7 mouse cellular contexts compared by ENCODE assay signal in the genomic region with DNA sequence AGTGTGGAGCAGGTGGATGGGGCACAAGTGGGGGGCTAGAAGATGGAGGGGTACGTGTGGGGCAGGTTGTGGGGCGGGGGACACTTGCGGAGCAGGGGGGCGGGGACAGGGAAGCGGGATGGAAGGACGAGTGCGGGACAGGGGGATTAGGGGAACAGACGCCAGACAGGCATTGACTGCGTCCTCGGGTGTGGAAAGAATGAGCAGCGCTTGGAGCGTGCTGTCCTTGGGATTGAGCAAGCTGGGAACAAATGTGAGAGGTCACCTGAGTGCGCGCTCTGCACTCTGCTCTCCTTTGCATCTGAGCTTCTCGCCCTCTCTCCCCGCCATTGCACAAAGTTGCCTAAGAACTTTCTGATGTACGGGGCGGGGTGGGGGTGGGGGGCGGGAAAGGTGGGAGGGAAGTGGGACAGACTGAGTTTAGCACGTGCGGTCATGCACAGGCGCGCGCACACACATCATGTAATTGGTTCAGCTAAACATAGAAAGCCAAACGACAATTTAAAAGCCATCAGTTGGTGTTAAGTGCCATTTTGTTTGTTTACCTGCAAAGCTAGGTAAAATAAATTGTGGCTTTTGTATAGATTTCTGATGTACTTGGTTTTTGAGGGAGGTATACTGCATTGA. TPM values are rescaled to one million over a fixed set of nuclear protein-coding genes. Genes with fewer than 3 reads are reported as not detected.
A peak's percentile ranks its signal among the peaks of the same experiment; 100 is the strongest.
DNase-seq lines count a peak whose midpoint lies in the region; ATAC-seq and TF ChIP-seq lines count a peak whose summit lies in the region.

No protein-coding gene starts in this region.

- CTCF ChIA-PET in Patski (lab: Charles Lee) = interaction anchor here (0.8 to 1.3 kb wide), 5 partner anchors 10 to 46 kb away, joined by 3 read pairs; no protein-coding TSS in a partner anchor

- no peaks in the 10 kb centered on the region for H3K9me3 ChIP-seq in embryonic facial prominence, embryonic 14.5 days (ENCODE audit: control insufficient read depth, low read length)
- H3K9me3 ChIP-seq in limb, embryonic 11.5 days (ENCODE audit: control insufficient read depth, low read length) = no peaks in the 10 kb centered on the region
- no peaks in the 10 kb centered on the region for H3K9me3 ChIP-seq in midbrain, embryonic 10.5 days (replicated peaks)

- H3K4me2 ChIP-seq in embryonic facial prominence, embryonic 14.5 days (ENCODE audit: low read depth, low read length) = peak overlapping the region; percentile 96
- H3K4me2 ChIP-seq in limb, embryonic 11.5 days (ENCODE audit: low read depth, severe bottlenecking) = peak overlapping the region; percentile 88

- peak overlapping the region; percentile 78 for H3K9ac ChIP-seq in embryonic facial prominence, embryonic 14.5 days (ENCODE audit: low read depth, low read length)
- peak overlapping the region; percentile 68 for H3K9ac ChIP-seq in limb, embryonic 11.5 days (ENCODE audit: low read length)

- H3K27ac ChIP-seq in embryonic facial prominence, embryonic 14.5 days (replicated peaks; ENCODE audit: low read depth, low read length) = no peak overlapping the region
- H3K27ac ChIP-seq in limb, embryonic 11.5 days (replicated peaks; ENCODE audit: low read depth, low read length) = no peak overlapping the region
- H3K27ac ChIP-seq in midbrain, embryonic 10.5 days (replicated peaks) = peak overlapping the region; percentile 93

- ATAC-seq in CD4-positive, CD25-positive, alpha-beta regulatory T cell, adult 4 months = peak; percentile 18
- ATAC-seq in Patski = peak; percentile 17
- ATAC-seq in embryonic facial prominence, embryonic 14.5 days (ENCODE audit: low read depth) = peak; percentile 27
- ATAC-seq in limb, embryonic 11.5 days (ENCODE audit: insufficient number of reproducible peaks, low FRiP score, low TSS enrichment, low read depth) = peak; percentile 38

- in situ Hi-C loops in Patski (cut with MboI; ENCODE audit: low pct_unique_long_range_greater_than_20kb) = no loop called here

- H3K4me3 ChIP-seq in embryonic facial prominence, embryonic 14.5 days (ENCODE audit: low read depth, low read length) = peak overlapping the region; percentile 72
- H3K4me3 ChIP-seq in limb, embryonic 11.5 days (ENCODE audit: low read depth, low read length) = peak overlapping the region; percentile 71
- H3K4me3 ChIP-seq in midbrain, embryonic 10.5 days = peak overlapping the region; percentile 81

- WGBS in embryonic facial prominence, embryonic 14.5 days = 1% methylated on average over 20 of the region's 25 CpGs
- under 1% methylated on average over 24 of the region's 25 CpGs for WGBS in limb, embryonic 11.5 days
- under 1% methylated on average over 25 of the region's 25 CpGs for WGBS in midbrain, embryonic 10.5 days

- POLR2A ChIA-PET in Patski (lab: Charles Lee) = interaction anchor here (1.0 kb wide), 2 partner anchors 15 to 23 kb away, joined by 3 to 6 read pairs; no protein-coding TSS in a partner anchor

- no peak for TF ChIP-seq CTCF in Patski (IDR thresholded peaks at IDR 0.05)

- H3K4me1 ChIP-seq in embryonic facial prominence, embryonic 14.5 days (ENCODE audit: control insufficient read depth, insufficient read depth, low read length) = peaks cover 4% of the 10 kb centered on the region; the same call in 1 of the 2 replicates
- H3K4me1 ChIP-seq in limb, embryonic 11.5 days (ENCODE audit: control insufficient read depth, insufficient read depth, low read length) = no peaks in the 10 kb centered on the region
- peaks cover 16% of the 10 kb centered on the region for H3K4me1 ChIP-seq in midbrain, embryonic 10.5 days

- no peak for DNase-seq in Patski (ENCODE audit: low read depth, low spot score)
- DNase-seq in embryonic facial prominence, embryonic 14.5 days (ENCODE audit: low spot score) = peak; percentile 51
- DNase-seq in heart, postnatal 4 days = peak; percentile 37
- DNase-seq in limb, embryonic 11.5 days (ENCODE audit: low spot score) = peak; percentile 61
- peak; percentile 58 for DNase-seq in midbrain, embryonic 10.5 days (ENCODE audit: low spot score)
- DNase-seq in thymus, postnatal 25 days = peak; percentile 26

- H3K27me3 ChIP-seq in Patski = no peaks in the 10 kb centered on the region
- H3K27me3 ChIP-seq in embryonic facial prominence, embryonic 14.5 days (replicated peaks; ENCODE audit: control insufficient read depth, insufficient read depth, low read length) = peaks cover 5% of the 10 kb centered on the region; the same call in 1 of the 2 replicates
- H3K27me3 ChIP-seq in limb, embryonic 11.5 days (ENCODE audit: control insufficient read depth, insufficient read depth, low read length) = no peaks in the 10 kb centered on the region
- peaks cover 6% of the 10 kb centered on the region; the same call in 1 of the 2 replicates for H3K27me3 ChIP-seq in midbrain, embryonic 10.5 days (ENCODE audit: low read depth, poor library complexity, severe bottlenecking)

- H3K36me3 ChIP-seq in embryonic facial prominence, embryonic 14.5 days (ENCODE audit: control insufficient read depth, insufficient read depth, low read length) = no peaks in the 10 kb centered on the region
- no peaks in the 10 kb centered on the region for H3K36me3 ChIP-seq in limb, embryonic 11.5 days (ENCODE audit: control insufficient read depth, insufficient read depth, low read length)
- no peaks in the 10 kb centered on the region for H3K36me3 ChIP-seq in midbrain, embryonic 10.5 days

RNA-seq across cellular contexts. Expression of a gene that starts 0.8 kb away (rescaled TPM):
- polyA plus RNA-seq in CD4-positive, CD25-positive, alpha-beta regulatory T cell, adult 4 months (2017; shearing (Covaris generic)) = 1 to 10 TPM; 1.4 to 2.4 TPM
- polyA plus RNA-seq in Patski (2021) = 33.3 TPM
- polyA plus RNA-seq in embryonic facial prominence, embryonic 14.5 days (2014; fragmentation: Nextera tagmentation; extraction: Ambion mirVana) = 31.5 and 31.6 TPM in 2 replicates
- total RNA-seq in heart, postnatal 4 days (2021) = 10 to 100 TPM; 22.6 to 26.5 TPM
- polyA plus RNA-seq in limb, embryonic 11.5 days (2014; fragmentation: Nextera tagmentation; extraction: Ambion mirVana) = 23.9 and 25.9 TPM in 2 replicates
- 27.3 and 33.0 TPM in 2 replicates for polyA plus RNA-seq in midbrain, embryonic 10.5 days (2016; fragmentation: Nextera tagmentation; extraction: Ambion mirVana)

RNA-seq across cellular contexts. Expression of a gene that starts 22.0 kb away (rescaled TPM):
- polyA plus RNA-seq in CD4-positive, CD25-positive, alpha-beta regulatory T cell, adult 4 months (2017; shearing (Covaris generic)) = 10 to 100 TPM; 61.7 to 71.8 TPM
- 67.4 TPM for polyA plus RNA-seq in Patski (2021)
- 53.3 and 55.5 TPM in 2 replicates for polyA plus RNA-seq in embryonic facial prominence, embryonic 14.5 days (2014; fragmentation: Nextera tagmentation; extraction: Ambion mirVana)
- 10 to 100 TPM; 22.2 to 23.7 TPM for total RNA-seq in heart, postnatal 4 days (2021)
- 109 and 120 TPM in 2 replicates for polyA plus RNA-seq in limb, embryonic 11.5 days (2014; fragmentation: Nextera tagmentation; extraction: Ambion mirVana)
- polyA plus RNA-seq in midbrain, embryonic 10.5 days (2016; fragmentation: Nextera tagmentation; extraction: Ambion mirVana) = 67.9 and 72.2 TPM in 2 replicates

RNA-seq across cellular contexts. Expression of a gene that starts 43.6 kb away (rescaled TPM):
- not detected for polyA plus RNA-seq in CD4-positive, CD25-positive, alpha-beta regulatory T cell, adult 4 months (2017; shearing (Covaris generic))
- 1.3 TPM for polyA plus RNA-seq in Patski (2021)
- polyA plus RNA-seq in embryonic facial prominence, embryonic 14.5 days (2014; fragmentation: Nextera tagmentation; extraction: Ambion mirVana) = 0.29 TPM in 2 replicates
- 1 to 10 TPM; 1.5 to 1.7 TPM for total RNA-seq in heart, postnatal 4 days (2021)
- polyA plus RNA-seq in limb, embryonic 11.5 days (2014; fragmentation: Nextera tagmentation; extraction: Ambion mirVana) = 0.09 TPM in 1 of 2 replicates, not detected in the other
- 0.42 and 0.52 TPM in 2 replicates for polyA plus RNA-seq in midbrain, embryonic 10.5 days (2016; fragmentation: Nextera tagmentation; extraction: Ambion mirVana)

RNA-seq across cellular contexts. Expression of a gene that starts 48.0 kb away (rescaled TPM):
- 10 to 100 TPM in 1 of 2 experiments, 1 to 10 TPM in 1; 8.9 to 13.8 TPM for polyA plus RNA-seq in CD4-positive, CD25-positive, alpha-beta regulatory T cell, adult 4 months (2017; shearing (Covaris generic))
- polyA plus RNA-seq in Patski (2021) = 96.2 TPM
- 38.9 and 41.9 TPM in 2 replicates for polyA plus RNA-seq in embryonic facial prominence, embryonic 14.5 days (2014; fragmentation: Nextera tagmentation; extraction: Ambion mirVana)
- 10 to 100 TPM; 30.3 to 33.3 TPM for total RNA-seq in heart, postnatal 4 days (2021)
- polyA plus RNA-seq in limb, embryonic 11.5 days (2014; fragmentation: Nextera tagmentation; extraction: Ambion mirVana) = 44.1 and 55.8 TPM in 2 replicates
- polyA plus RNA-seq in midbrain, embryonic 10.5 days (2016; fragmentation: Nextera tagmentation; extraction: Ambion mirVana) = 89.3 and 103 TPM in 2 replicates

RNA-seq across cellular contexts. Expression of a gene that starts 56.9 kb away (rescaled TPM):
- polyA plus RNA-seq in CD4-positive, CD25-positive, alpha-beta regulatory T cell, adult 4 months (2017; shearing (Covaris generic)) = under 1 TPM in 1 of 2 experiments, not detected in 1; 0.32 TPM
- polyA plus RNA-seq in Patski (2021) = 0.30 TPM
- 0.31 TPM in 1 of 2 replicates, not detected in the other for polyA plus RNA-seq in embryonic facial prominence, embryonic 14.5 days (2014; fragmentation: Nextera tagmentation; extraction: Ambion mirVana)
- total RNA-seq in heart, postnatal 4 days (2021) = under 1 TPM; 0.20 to 0.21 TPM
- polyA plus RNA-seq in limb, embryonic 11.5 days (2014; fragmentation: Nextera tagmentation; extraction: Ambion mirVana) = 0.09 TPM in 1 of 2 replicates, not detected in the other
- 0.11 and 0.20 TPM in 2 replicates for polyA plus RNA-seq in midbrain, embryonic 10.5 days (2016; fragmentation: Nextera tagmentation; extraction: Ambion mirVana)
